Mouse (Mus musculus) ES-Bruce4 (cell line): ENCODE data around the gene Wdr37. TPM values are rescaled to one million over a fixed set of nuclear protein-coding genes. Genes with fewer than 3 reads are reported as not detected.

Experiments
- H3K27ac ChIP-seq: 2 replicates; pipeline ENCODE4 v1.5.1; 2012; ENCODE audit warnings: low read length, inconsistent platforms; ENCODE audit not compliant: insufficient read depth
- H3K27me3 ChIP-seq: 2 replicates; pipeline ENCODE4 v1.6.1; 2012; ENCODE audit warnings: mild to moderate bottlenecking, low read length, inconsistent platforms; ENCODE audit not compliant: control insufficient read depth, poor library complexity, insufficient read depth, severe bottlenecking
- H3K36me3 ChIP-seq: 2 replicates; pipeline ENCODE4 v1.6.1; 2012; ENCODE audit warnings: inconsistent platforms, mild to moderate bottlenecking, low read length, moderate library complexity; ENCODE audit not compliant: control insufficient read depth, poor library complexity, insufficient read depth, severe bottlenecking
- H3K4me1 ChIP-seq: one replicate; pipeline ENCODE4 v1.8.1; 2011; ENCODE audit warnings: low read length; ENCODE audit not compliant: control insufficient read depth, insufficient read depth
- H3K4me3 ChIP-seq: 2 replicates; pipeline ENCODE4 v1.5.1; 2011; ENCODE audit warnings: low read depth, mild to moderate bottlenecking, low read length
- H3K9ac ChIP-seq: 2 replicates; pipeline ENCODE4 v1.6.1; 2012; ENCODE audit warnings: low read depth, mild to moderate bottlenecking, inconsistent platforms; ENCODE audit not compliant: poor library complexity, severe bottlenecking
- H3K9me3 ChIP-seq: replicated peaks from 2 replicates; pipeline ENCODE4 v1.6.1; 2012; ENCODE audit warnings: mild to moderate bottlenecking, low read length, inconsistent platforms; ENCODE audit not compliant: control insufficient read depth, poor library complexity, insufficient read depth, severe bottlenecking
- CTCF ChIP-seq: IDR thresholded peaks from one replicate; pipeline ENCODE4 v1.8.1; 2011; ENCODE audit warnings: low read depth, low read length
- EP300 ChIP-seq: IDR thresholded peaks from 2 replicates; pipeline ENCODE4 v1.6.1; 2011; ENCODE audit warnings: low read depth, low read length; ENCODE audit not compliant: insufficient read depth
- POLR2A ChIP-seq: IDR thresholded peaks from one replicate; pipeline ENCODE4 v1.8.1; 2011; ENCODE audit warnings: low read length; ENCODE audit not compliant: insufficient read depth
- polyA plus RNA-seq: library from polyadenylated mRNA; stranded (reverse); fragments of >200 nt; gene quantifications from 2 replicates; pipeline ENCODE4 v1.2.4, GENCODE M21; 2011; ENCODE audit warnings: low read depth; ENCODE audit not compliant: missing spikeins, insufficient read depth, insufficient read length

Gene Wdr37
- polyA plus RNA-seq, 1 experiment: 30.2 TPM

- TF ChIP-seq CTCF: no peak
- no peak for TF ChIP-seq POLR2A
- TF ChIP-seq EP300: no peak
- H3K4me1 ChIP-seq: no peaks in the 10 kb centered on the region
- H3K36me3 ChIP-seq: peaks cover 10% of the 10 kb centered on the region
- no peaks in the 10 kb centered on the region for H3K9me3 ChIP-seq
- H3K27me3 ChIP-seq: no peaks in the 10 kb centered on the region
- no peak overlapping the region for H3K9ac ChIP-seq
- H3K4me3 ChIP-seq: no peak overlapping the region
- H3K27ac ChIP-seq: no peak overlapping the region
These were observed 48.2 kb downstream of the Wdr37 start for GRCm38 (mm10) chr13:8823546-8823945.

DNA sequence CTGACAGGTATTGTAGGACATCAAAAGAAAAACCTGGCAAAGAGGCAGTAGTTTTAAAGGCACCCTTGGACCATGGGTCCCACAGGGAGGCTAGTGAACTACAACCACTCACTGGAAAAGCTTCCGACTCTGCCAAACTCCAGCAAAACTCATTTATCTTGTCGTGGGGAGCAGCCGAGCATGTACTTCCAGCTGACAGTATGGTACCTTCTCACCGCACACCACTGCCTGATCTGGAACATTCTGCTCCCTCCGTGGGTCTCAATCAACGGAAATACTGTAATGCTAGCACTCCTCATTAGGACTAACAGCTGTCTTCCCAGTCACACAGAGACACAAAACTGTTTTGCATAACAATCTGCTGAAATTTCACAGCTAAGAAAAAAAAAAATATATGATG lies 48.6 kb downstream of the Wdr37 start:
- Histone ChIP-seq H3K4me3 (no peak overlapping the region), H3K36me3 (peaks cover 10% of the 10 kb centered on the region), H3K9me3 (no peaks in the 10 kb centered on the region)

GRCm38 (mm10) chr13:8822201-8822600 lies 49.5 kb downstream of the Wdr37 start:
- Histone ChIP-seq H3K9me3 (no peaks in the 10 kb centered on the region), H3K4me3 (no peak overlapping the region), H3K27me3 (no peaks in the 10 kb centered on the region), H3K27ac (no peak overlapping the region), H3K36me3 (peaks cover 15% of the 10 kb centered on the region), H3K9ac (no peak overlapping the region), H3K4me1 (no peaks in the 10 kb centered on the region)
- no peak for TF ChIP-seq EP300
- TF ChIP-seq CTCF: no peak
- TF ChIP-seq POLR2A: no peak

More for the DNA sequence above, 48.6 kb downstream of the Wdr37 start:
- H3K4me1 ChIP-seq: no peaks in the 10 kb centered on the region
- no peaks in the 10 kb centered on the region for H3K27me3 ChIP-seq
- no peak overlapping the region for H3K9ac ChIP-seq
- H3K27ac ChIP-seq: no peak overlapping the region
- TF ChIP-seq CTCF (no peak), POLR2A (no peak), EP300 (no peak)

- Histone ChIP-seq H3K27me3 (no peaks in the 10 kb centered on the region), H3K27ac (no peak overlapping the region), H3K36me3 (peaks cover 6% of the 10 kb centered on the region; the same call in 1 of the 2 replicates), H3K9ac (no peak overlapping the region), H3K4me1 (no peaks in the 10 kb centered on the region), H3K4me3 (no peak overlapping the region), H3K9me3 (no peaks in the 10 kb centered on the region)
- TF ChIP-seq POLR2A (no peak), CTCF (no peak), EP300 (no peak)
These were observed 65.8 kb downstream of the Wdr37 start for GRCm38 (mm10) chr13:8805931-8806330.

DNA sequence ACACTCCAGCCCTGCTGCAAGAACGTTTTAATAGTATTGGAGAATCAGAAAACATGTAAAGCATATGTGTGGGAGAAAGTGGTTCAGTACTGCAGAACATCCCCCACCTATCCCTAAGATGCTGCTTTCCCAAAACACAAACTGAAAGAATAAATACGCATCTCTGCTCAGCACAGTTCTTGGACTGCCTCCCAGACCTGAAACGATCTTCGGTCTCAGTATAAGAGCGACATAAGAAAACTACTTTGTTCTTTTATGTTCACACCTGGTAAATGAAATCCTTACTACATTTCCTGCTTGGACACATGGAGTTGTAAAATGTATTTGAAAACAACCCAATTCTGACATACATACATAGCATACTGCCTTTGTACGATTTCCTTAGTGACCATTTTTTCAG lies 71.1 kb downstream of the Wdr37 start:
- Histone ChIP-seq H3K9me3 (no peaks in the 10 kb centered on the region), H3K4me3 (no peak overlapping the region)

GRCm38 (mm10) chr13:8793217-8793616 lies 78.5 kb downstream of the Wdr37 start:
- H3K4me3 ChIP-seq: no peak overlapping the region
- no peaks in the 10 kb centered on the region for H3K9me3 ChIP-seq
- H3K4me1 ChIP-seq: no peaks in the 10 kb centered on the region
- TF ChIP-seq POLR2A (no peak), CTCF (no peak), EP300 (no peak)
- no peak overlapping the region for H3K9ac ChIP-seq
- H3K27ac ChIP-seq: no peak overlapping the region
- H3K27me3 ChIP-seq: no peaks in the 10 kb centered on the region
- no peaks in the 10 kb centered on the region for H3K36me3 ChIP-seq

More for the DNA sequence above, 71.1 kb downstream of the Wdr37 start:
- no peak overlapping the region for H3K9ac ChIP-seq
- no peaks in the 10 kb centered on the region for H3K27me3 ChIP-seq
- peaks cover 2% of the 10 kb centered on the region; the same call in 1 of the 2 replicates for H3K36me3 ChIP-seq
- H3K4me1 ChIP-seq: no peaks in the 10 kb centered on the region
- no peak overlapping the region for H3K27ac ChIP-seq
- TF ChIP-seq POLR2A: no peak
